Mouse (Mus musculus) heart, embryonic 13.5 days (tissue): Measurements from ENCODE around the gene Rbfox2. TPM values are rescaled to one million over a fixed set of nuclear protein-coding genes. Genes with fewer than 3 reads are reported as not detected.
A peak's percentile ranks its signal among the peaks of the same experiment; 100 is the strongest.

Experiments
- ATAC-seq: fragments of 200-750 bp; cut with Nextera tagmentation; 2 replicates; pipeline ENCODE4 v1.8.0; 2017; ENCODE audit warnings: moderate TSS enrichment; ENCODE audit not compliant: insufficient number of reproducible peaks, low FRiP score, low TSS enrichment; ENCODE audit errors: extremely low read depth
- H3K27ac ChIP-seq: fragments of 300-500 bp; sonication (generic); replicated peaks from 2 replicates; pipeline ENCODE4 v1.5.1; 2015; ENCODE audit warnings: moderate library complexity, mild to moderate bottlenecking, inconsistent platforms
- H3K27me3 ChIP-seq: fragments of 300-500 bp; sonication (generic); replicated peaks from 2 replicates; pipeline ENCODE4 v1.6.1; 2015; ENCODE audit warnings: mild to moderate bottlenecking, inconsistent platforms
- H3K36me3 ChIP-seq: fragments of 300-500 bp; sonication (generic); 2 replicates; pipeline ENCODE4 v1.6.1; 2015; ENCODE audit warnings: mild to moderate bottlenecking, inconsistent platforms
- H3K4me1 ChIP-seq: fragments of 300-500 bp; sonication (generic); 2 replicates; pipeline ENCODE4 v1.6.1; 2015; ENCODE audit warnings: inconsistent platforms
- H3K4me2 ChIP-seq: fragments of 300-500 bp; sonication (generic); 2 replicates; pipeline ENCODE4 v1.6.1; 2015; ENCODE audit warnings: inconsistent platforms, mild to moderate bottlenecking, moderate library complexity
- H3K4me3 ChIP-seq: fragments of 300-500 bp; sonication (generic); 2 replicates; pipeline ENCODE4 v1.5.1; 2015; ENCODE audit warnings: moderate library complexity, mild to moderate bottlenecking, inconsistent platforms
- H3K9ac ChIP-seq: fragments of 300-500 bp; sonication (generic); 2 replicates; pipeline ENCODE4 v1.6.1; 2015; ENCODE audit warnings: inconsistent platforms, mild to moderate bottlenecking, moderate library complexity
- H3K9me3 ChIP-seq: fragments of 300-500 bp; sonication (generic); 2 replicates; pipeline ENCODE4 v1.6.1; 2016; ENCODE audit warnings: inconsistent platforms
- WGBS: fragments of 180-500 bp; shearing (Covaris S2); methylation state at CpG from one replicate; pipeline ENCODE4 v1.1.7; 2015; ENCODE audit warnings: mixed read lengths; 5-methylcytosine and 5-hydroxymethylcytosine counted together
- polyA plus RNA-seq: library from polyadenylated mRNA; unstranded; fragments of >200 nt; fragmentation: Nextera tagmentation; extraction: Ambion mirVana; gene quantifications from 2 replicates; pipeline ENCODE4 v1.2.1, GENCODE M21; 2015

Rbfox2 gene
- polyA plus RNA-seq, 1 experiment from 2014 or later, result 64.8 TPM

DNA sequence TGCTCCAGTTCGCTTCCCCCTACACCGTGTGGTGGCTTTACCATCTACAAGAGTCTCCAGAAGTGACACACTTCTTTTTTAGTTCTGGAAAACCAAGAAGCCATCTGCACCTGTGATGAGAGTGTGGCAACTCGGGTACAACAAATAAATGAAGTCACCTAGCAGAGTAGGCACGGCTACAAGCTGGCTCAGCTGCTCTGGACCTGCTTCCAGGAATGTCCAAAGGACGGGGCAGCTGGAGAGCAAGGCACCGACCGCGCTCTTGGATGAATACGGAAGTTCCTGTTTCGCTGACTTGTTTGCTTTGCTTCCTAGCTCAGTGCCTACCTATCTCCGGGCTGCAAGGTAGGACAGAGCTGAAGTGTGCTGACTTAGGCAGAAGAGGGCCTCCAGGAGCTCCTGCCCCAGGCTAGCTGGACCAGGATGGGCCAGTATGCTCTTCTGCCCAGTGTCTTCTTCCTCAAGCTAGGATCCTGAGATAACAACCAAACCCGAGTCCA, 22.9 kb upstream of the Rbfox2 start:
- no peak overlapping the region for H3K4me2 ChIP-seq
- H3K27me3 ChIP-seq, result no peaks in the 10 kb centered on the region
- 65% methylated on average over 12 of the region's 12 CpGs for WGBS
- no peak for ATAC-seq
- no peak overlapping the region for H3K4me3 ChIP-seq
- no peak overlapping the region for H3K9ac ChIP-seq
- no peaks in the 10 kb centered on the region for H3K9me3 ChIP-seq
- H3K36me3 ChIP-seq, result no peaks in the 10 kb centered on the region
- peak overlapping the region; percentile 50; the same call in 1 of the 2 replicates for H3K27ac ChIP-seq
- peaks cover 28% of the 10 kb centered on the region for H3K4me1 ChIP-seq

DNA sequence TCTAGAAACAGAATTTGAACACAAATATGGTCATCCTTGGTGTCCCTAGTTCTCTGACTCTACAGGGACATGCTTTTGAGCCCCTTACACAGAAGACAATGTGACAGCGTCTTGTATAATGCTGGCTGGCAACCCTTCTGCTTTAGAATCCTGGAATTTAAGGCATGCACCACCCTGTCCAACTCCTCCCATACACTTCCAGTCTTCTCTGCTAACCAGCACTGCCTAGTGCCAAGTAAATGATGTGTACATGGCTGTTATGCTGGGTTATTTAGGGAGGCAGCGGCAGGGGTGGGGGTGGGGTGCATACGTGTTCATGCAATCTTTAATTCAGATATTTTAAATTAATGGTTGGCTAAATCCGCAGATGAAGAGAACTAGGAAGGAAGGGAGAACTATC, 19.6 kb upstream of the Rbfox2 start:
- no peaks in the 10 kb centered on the region for H3K27me3 ChIP-seq
- H3K4me2 ChIP-seq, result no peak overlapping the region
- no peak for ATAC-seq
- peak overlapping the region; percentile 33; the same call in 1 of the 2 replicates for H3K27ac ChIP-seq
- no peak overlapping the region for H3K4me3 ChIP-seq
- H3K36me3 ChIP-seq, result no peaks in the 10 kb centered on the region
- no peaks in the 10 kb centered on the region for H3K9me3 ChIP-seq
- H3K9ac ChIP-seq, result no peak overlapping the region
- WGBS, result 57% methylated on average over 4 of the region's 4 CpGs
- H3K4me1 ChIP-seq, result peaks cover 21% of the 10 kb centered on the region

DNA sequence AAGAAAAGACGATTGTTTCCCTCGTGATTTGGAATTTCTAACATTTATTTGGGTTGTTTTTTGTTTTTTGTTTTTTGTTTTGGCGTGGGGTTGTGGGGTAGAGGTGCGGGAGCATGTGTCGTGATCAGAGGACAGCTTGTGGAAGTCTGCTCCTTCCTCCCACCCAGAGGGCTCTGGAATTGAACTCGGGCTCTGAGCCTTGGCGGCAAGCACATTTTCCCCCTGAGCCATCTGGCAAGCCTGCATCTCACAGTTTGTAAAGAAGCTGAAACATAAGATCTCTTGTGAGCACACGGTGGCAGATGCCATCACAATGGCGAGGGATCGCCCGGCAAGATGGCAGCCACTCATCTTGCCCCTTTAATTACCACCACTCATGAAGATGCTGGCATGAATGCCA, 17.6 kb upstream of the Rbfox2 start:
- no peak for ATAC-seq
- no peaks in the 10 kb centered on the region for H3K9me3 ChIP-seq
- H3K4me2 ChIP-seq, result no peak overlapping the region
- no peak overlapping the region for H3K9ac ChIP-seq
- no peaks in the 10 kb centered on the region for H3K36me3 ChIP-seq
- WGBS, result 85% methylated on average over 11 of the region's 11 CpGs
- H3K27ac ChIP-seq, result no peak overlapping the region
- no peaks in the 10 kb centered on the region for H3K27me3 ChIP-seq
- H3K4me3 ChIP-seq, result no peak overlapping the region
- peaks cover 8% of the 10 kb centered on the region for H3K4me1 ChIP-seq

DNA sequence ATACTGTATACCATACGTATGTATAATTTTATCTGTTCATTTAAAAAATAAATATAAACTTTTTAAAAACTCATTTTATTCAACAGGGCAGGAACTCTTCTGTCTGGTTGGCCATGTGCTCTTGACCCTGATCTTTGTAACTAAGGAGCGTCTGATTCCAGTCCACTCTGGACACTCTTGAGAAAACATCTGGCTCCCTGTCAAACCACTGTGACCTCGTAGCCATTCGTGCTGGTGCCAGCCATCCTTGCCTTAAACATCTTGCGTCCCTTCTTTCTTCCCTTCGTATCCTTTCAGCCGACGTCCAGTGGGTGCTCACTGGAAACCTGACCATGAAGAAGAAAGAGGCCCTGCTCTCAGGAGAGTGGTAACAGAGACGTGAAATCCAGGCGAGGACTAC, 16.4 kb upstream of the Rbfox2 start:
- 68% methylated on average over 10 of the region's 10 CpGs for WGBS
- Histone ChIP-seq H3K36me3 (no peaks in the 10 kb centered on the region), H3K9ac (no peak overlapping the region), H3K4me3 (no peak overlapping the region), H3K4me2 (no peak overlapping the region), H3K27me3 (no peaks in the 10 kb centered on the region), H3K9me3 (no peaks in the 10 kb centered on the region), H3K27ac (no peak overlapping the region), H3K4me1 (peaks cover 8% of the 10 kb centered on the region)
- no peak for ATAC-seq

DNA sequence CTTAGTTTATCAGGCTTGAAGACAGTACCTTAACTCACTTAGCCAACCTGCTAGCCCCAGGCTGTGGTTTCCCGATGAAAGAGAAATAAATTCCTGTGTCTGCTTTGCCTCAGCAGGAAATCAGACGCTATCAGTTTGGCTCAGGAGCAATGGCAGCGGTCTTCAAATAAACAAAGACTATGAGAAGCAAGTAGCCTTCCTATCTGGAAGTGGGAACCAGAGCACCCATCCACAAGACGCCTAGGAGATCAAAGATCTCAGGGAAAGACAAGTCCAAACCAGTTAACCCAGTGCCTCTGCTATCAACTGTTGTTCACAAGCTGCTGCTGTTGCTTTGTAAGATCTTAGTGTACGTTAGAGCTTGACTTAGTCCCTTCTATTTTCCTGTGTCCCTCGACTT, 6.9 kb upstream of the Rbfox2 start:
- Histone ChIP-seq H3K4me2 (peak overlapping the region; percentile 44), H3K36me3 (no peaks in the 10 kb centered on the region), H3K27ac (peak overlapping the region; percentile 51)

DNA sequence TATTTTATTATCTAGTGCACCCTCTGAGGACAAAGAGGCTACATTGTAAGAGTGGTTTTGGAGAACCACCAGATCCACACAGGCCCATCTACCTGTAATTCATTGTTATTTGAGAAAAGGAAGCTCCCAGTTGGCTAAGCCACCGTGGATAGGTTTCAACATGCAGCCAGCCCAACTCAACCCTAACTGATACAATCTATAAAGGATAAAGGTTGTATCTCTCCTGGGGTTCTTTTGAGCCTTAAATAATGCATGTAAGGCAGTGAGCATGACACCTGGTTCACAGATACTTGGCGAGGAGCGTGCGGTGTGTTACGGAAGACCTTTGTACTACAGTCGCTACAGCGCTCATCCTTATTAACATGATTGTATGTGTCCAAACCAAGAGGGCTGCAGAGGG, 6.0 kb upstream of the Rbfox2 start:
- no peaks in the 10 kb centered on the region for H3K27me3 ChIP-seq
- no peaks in the 10 kb centered on the region for H3K36me3 ChIP-seq
- no peak for ATAC-seq
- no peaks in the 10 kb centered on the region for H3K9me3 ChIP-seq
- H3K9ac ChIP-seq, result no peak overlapping the region
- no peak overlapping the region for H3K27ac ChIP-seq
- H3K4me2 ChIP-seq, result no peak overlapping the region
- H3K4me1 ChIP-seq, result peaks cover 16% of the 10 kb centered on the region
- 94% methylated on average over 7 of the region's 7 CpGs for WGBS
- H3K4me3 ChIP-seq, result no peak overlapping the region

More for the DNA sequence above, 6.9 kb upstream of the Rbfox2 start:
- 5% methylated on average over 6 of the region's 6 CpGs for WGBS
- H3K9ac ChIP-seq, result peak overlapping the region; percentile 17; the same call in 1 of the 2 replicates
- no peak for ATAC-seq
- H3K27me3 ChIP-seq, result no peaks in the 10 kb centered on the region
- no peaks in the 10 kb centered on the region for H3K9me3 ChIP-seq
- H3K4me3 ChIP-seq, result no peak overlapping the region
- peaks cover 16% of the 10 kb centered on the region for H3K4me1 ChIP-seq

DNA sequence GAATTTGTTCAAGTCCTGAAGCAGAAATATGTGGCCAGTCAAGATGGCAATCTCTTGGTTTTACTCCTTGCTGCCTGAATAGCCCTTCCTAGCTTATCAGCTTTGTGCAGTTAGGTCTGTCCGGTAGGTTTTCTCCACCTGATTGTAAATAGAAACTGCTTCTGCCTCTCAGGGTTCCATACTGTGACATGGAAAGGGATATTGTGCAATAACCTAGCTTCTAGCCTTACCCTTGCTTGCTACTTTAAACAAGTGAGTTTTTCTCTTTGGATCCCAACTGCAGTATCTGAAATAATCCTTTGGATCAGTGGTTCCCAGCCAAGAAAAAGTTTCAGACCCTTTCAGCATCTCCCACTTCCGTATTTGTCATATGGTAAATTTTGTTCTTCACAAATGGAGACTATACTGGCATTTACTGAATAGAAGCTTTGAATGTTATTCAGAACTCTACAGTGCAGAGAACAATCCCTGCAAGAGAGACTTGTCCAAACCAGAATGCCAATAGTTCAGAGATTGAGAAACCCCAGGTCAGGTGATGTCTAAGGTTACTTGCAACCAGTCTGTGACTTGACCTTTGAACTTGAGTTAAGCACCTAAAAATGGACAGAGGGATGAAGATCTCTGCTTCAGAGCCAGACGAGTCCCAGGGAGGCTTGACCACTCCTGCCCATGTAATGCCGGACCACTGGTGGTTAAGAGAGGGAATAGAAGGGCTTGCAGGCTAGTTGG, 1.1 kb upstream of the Rbfox2 start:
- peaks cover 34% of the 10 kb centered on the region for H3K4me1 ChIP-seq
- H3K36me3 ChIP-seq, result no peaks in the 10 kb centered on the region
- no peak overlapping the region for H3K4me3 ChIP-seq
- H3K27me3 ChIP-seq, result no peaks in the 10 kb centered on the region
- 66% methylated on average over 4 of the region's 4 CpGs for WGBS
- no peaks in the 10 kb centered on the region for H3K9me3 ChIP-seq
- H3K9ac ChIP-seq, result 0 out of 2 replicates have a peak overlapping the region, but pooled peaks have one; percentile 95
- ATAC-seq, result no peak
- H3K4me2 ChIP-seq, result peak overlapping the region; percentile 95; the same call in 1 of the 2 replicates
- H3K27ac ChIP-seq, result no peak overlapping the region

DNA sequence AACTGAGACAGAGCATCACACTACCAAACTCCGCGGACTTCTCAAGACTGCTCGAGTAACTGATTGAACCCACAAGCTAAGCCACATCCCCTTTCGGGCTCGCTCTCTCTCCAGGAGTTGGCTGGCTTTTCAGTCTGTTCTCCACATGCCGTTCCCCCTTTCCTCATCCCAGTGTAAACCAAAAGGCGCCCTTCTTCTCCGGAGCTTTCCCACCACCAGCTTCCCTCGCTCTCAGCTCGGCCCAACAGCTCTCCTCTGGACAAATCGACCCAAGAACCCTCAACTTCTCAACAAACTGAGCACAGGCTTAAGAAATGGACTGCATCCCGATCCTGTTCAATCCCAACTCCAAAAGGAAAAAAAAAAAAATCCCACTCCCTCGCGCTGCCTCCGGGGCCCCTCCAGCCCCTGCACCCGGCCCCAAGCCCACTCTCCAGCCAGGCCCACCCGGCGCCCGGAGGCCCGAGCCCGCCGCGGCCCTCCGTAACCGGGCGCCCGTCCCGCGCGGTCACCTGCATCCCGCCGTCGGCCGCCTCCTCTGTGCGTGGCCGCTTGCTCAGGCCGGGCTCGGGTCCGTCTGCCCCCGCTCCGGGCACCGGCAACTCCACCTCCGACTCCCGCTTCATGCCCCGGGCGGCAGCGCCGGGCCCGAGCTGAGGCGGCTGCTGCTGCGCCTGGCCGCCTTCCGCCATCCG, 805 bp downstream of the Rbfox2 start:
- H3K27me3 ChIP-seq, result no peaks in the 10 kb centered on the region
- H3K9ac ChIP-seq, result peak overlapping the region; percentile 95
- H3K27ac ChIP-seq, result peak overlapping the region; percentile 98
- no peaks in the 10 kb centered on the region for H3K9me3 ChIP-seq
- peak overlapping the region; percentile 79 for H3K4me3 ChIP-seq
- H3K4me2 ChIP-seq, result peak overlapping the region; percentile 95
- H3K36me3 ChIP-seq, result no peaks in the 10 kb centered on the region; the same call in 1 of the 2 replicates
- peak; percentile 21; the same call in 1 of the 2 replicates for ATAC-seq
- peaks cover 53% of the 10 kb centered on the region for H3K4me1 ChIP-seq
- under 1% methylated on average over 50 of the region's 54 CpGs for WGBS

DNA sequence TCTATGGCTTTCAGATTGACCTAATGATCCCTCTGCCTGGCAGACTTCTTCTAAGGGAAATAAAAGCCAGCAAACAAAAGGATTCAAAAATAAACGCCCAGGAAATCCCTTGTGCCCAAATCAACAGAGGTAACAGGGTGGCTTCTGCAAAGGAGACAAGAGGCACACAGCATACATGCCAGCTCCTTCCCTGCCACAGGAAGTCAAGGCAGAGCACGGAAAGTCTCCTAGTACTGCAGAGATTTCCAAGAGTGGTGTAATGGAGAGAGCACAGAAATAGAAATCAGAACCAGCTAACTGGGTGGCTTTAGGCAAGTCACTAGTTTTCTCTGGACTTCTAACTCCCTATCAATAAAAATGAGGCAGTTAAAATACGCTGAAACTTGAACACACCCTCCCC, 1.8 kb downstream of the Rbfox2 start:
- H3K4me2 ChIP-seq, result peak overlapping the region; percentile 95
- peak overlapping the region; percentile 79 for H3K4me3 ChIP-seq
- peaks cover 63% of the 10 kb centered on the region for H3K4me1 ChIP-seq
- no peak for ATAC-seq
- WGBS, result 18% methylated on average over 3 of the region's 3 CpGs
- H3K9ac ChIP-seq, result peak overlapping the region; percentile 95
- H3K27me3 ChIP-seq, result no peaks in the 10 kb centered on the region
- no peaks in the 10 kb centered on the region; the same call in 1 of the 2 replicates for H3K36me3 ChIP-seq
- H3K9me3 ChIP-seq, result no peaks in the 10 kb centered on the region
- peak overlapping the region; percentile 98 for H3K27ac ChIP-seq

DNA sequence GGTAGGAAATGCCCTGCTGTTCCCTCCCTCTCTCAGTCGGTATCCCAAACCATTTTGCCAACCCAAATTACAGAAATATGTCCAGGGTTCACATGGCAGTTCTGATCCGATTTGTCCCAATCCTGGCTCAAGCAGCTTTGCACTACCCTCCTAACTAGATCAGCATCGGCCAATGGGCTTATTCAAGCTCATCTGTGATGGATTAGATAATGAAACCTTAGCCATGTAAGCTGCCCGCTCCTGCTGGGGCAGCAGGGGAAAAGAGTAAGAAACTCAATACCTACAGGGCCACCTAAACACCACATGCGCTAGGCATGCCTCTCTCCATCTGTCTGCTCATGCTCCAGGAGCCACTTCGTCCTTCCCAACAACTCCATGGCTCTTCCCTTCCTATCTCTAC, 5.7 kb downstream of the Rbfox2 start:
- H3K9me3 ChIP-seq, result no peaks in the 10 kb centered on the region
- H3K36me3 ChIP-seq, result no peaks in the 10 kb centered on the region; the same call in 1 of the 2 replicates
- H3K27ac ChIP-seq, result no peak overlapping the region
- H3K9ac ChIP-seq, result 0 out of 2 replicates have a peak overlapping the region, but pooled peaks have one; percentile 24
- H3K4me2 ChIP-seq, result no peak overlapping the region
- peaks cover 78% of the 10 kb centered on the region for H3K4me1 ChIP-seq
- H3K27me3 ChIP-seq, result no peaks in the 10 kb centered on the region
- no peak overlapping the region for H3K4me3 ChIP-seq
- no peak for ATAC-seq
- WGBS, result 59% methylated on average over 6 of the region's 6 CpGs

DNA sequence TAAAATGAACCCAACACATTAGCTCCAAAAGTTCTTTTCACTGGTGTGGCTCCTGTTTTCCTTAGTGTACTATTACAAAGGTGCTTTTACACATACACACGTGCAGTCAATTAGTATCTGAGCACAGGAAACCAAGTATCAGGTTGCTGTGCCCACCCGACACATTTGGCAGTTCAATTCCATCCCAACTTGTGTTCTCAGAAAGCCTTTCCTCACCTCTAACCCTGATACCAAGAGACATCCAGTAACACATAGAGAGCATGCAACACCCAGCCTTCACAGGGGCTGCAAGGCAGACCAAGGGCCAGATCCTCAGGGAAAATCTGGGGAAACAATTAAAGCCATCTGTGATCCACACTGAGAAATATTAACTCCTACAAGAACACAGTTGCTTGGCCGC, 8.2 kb downstream of the Rbfox2 start:
- H3K4me3 ChIP-seq, result no peak overlapping the region
- H3K4me2 ChIP-seq, result no peak overlapping the region
- no peaks in the 10 kb centered on the region for H3K9me3 ChIP-seq
- H3K27ac ChIP-seq, result no peak overlapping the region
- no peaks in the 10 kb centered on the region for H3K27me3 ChIP-seq
- no peak for ATAC-seq
- 65% methylated on average over 3 of the region's 3 CpGs for WGBS
- H3K4me1 ChIP-seq, result peaks cover 66% of the 10 kb centered on the region
- no peaks in the 10 kb centered on the region; the same call in 1 of the 2 replicates for H3K36me3 ChIP-seq
- H3K9ac ChIP-seq, result no peak overlapping the region
